Mouse (Mus musculus) midbrain, embryonic 14.5 days (tissue): ENCODE measurements around the gene Zdhhc9. TPM values are rescaled to one million over a fixed set of nuclear protein-coding genes. Genes with fewer than 3 reads are reported as not detected.

Source experiments
- ATAC-seq: fragments of 200-750 bp; cut with Nextera tagmentation; 2 replicates; pipeline ENCODE4 v1.8.0; 2017; ENCODE audit warnings: moderate number of reproducible peaks, moderate library complexity; ENCODE audit not compliant: low FRiP score, low TSS enrichment
- DNase-seq: peaks from one replicate; pipeline ENCODE4 v3.0.0-alpha.2; 2015
- H3K27ac ChIP-seq: fragments of 300-500 bp; sonication (generic); replicated peaks from 2 replicates; pipeline ENCODE4 v1.5.1; 2014; ENCODE audit warnings: mild to moderate bottlenecking, low read depth, low read length, moderate library complexity
- H3K27me3 ChIP-seq: fragments of 300-500 bp; sonication (generic); 2 replicates; pipeline ENCODE4 v1.6.1; 2014; ENCODE audit warnings: low read length, control low read depth, mixed read lengths; ENCODE audit not compliant: control insufficient read depth, insufficient read depth
- H3K36me3 ChIP-seq: fragments of 300-500 bp; sonication (generic); 2 replicates; pipeline ENCODE4 v1.6.1; 2014; ENCODE audit warnings: low read length, control low read depth; ENCODE audit not compliant: control insufficient read depth, insufficient read depth
- H3K4me1 ChIP-seq: fragments of 300-500 bp; sonication (generic); 2 replicates; pipeline ENCODE4 v1.6.1; 2014; ENCODE audit warnings: mild to moderate bottlenecking, antibody characterized with exemption, low read length, control low read depth; ENCODE audit not compliant: control insufficient read depth, insufficient read depth
- H3K4me2 ChIP-seq: fragments of 300-500 bp; sonication (generic); 2 replicates; pipeline ENCODE4 v1.6.1; 2014; ENCODE audit warnings: mild to moderate bottlenecking, low read length, moderate library complexity
- H3K4me3 ChIP-seq: fragments of 300-500 bp; sonication (generic); replicated peaks from 2 replicates; pipeline ENCODE4 v1.5.1; 2014; ENCODE audit warnings: low read depth, low read length
- H3K9ac ChIP-seq: fragments of 300-500 bp; sonication (generic); replicated peaks from 2 replicates; pipeline ENCODE4 v1.6.1; 2014; ENCODE audit warnings: mild to moderate bottlenecking, low read length, moderate library complexity
- H3K9me3 ChIP-seq: fragments of 300-500 bp; sonication (generic); 2 replicates; pipeline ENCODE4 v1.6.1; 2016; ENCODE audit warnings: low read length, control low read depth, mixed read lengths; ENCODE audit not compliant: control insufficient read depth
- WGBS: fragments of 180-500 bp; shearing (Covaris S2); extraction: QIAGEN DNeasy Blood & Tissue Kit; methylation state at CpG from one replicate; pipeline ENCODE4 v1.1.7; 2014; 5-methylcytosine and 5-hydroxymethylcytosine counted together
- polyA plus RNA-seq: library from polyadenylated mRNA; unstranded; fragments of >200 nt; fragmentation: Nextera tagmentation; extraction: Ambion mirVana; gene quantifications from 2 replicates; pipeline ENCODE4 v1.2.1, GENCODE M21; 2014

The Zdhhc9 gene
- polyA plus RNA-seq, 1 experiment from 2014 or later, result 7.8 TPM

- no peaks in the 10 kb centered on the region for H3K9me3 ChIP-seq
Measured at GRCm38 (mm10) chrX:48197856-48198255, 10.8 kb downstream of the Zdhhc9 start.

GRCm38 (mm10) chrX:48193235-48194152 is 15.2 kb downstream of the Zdhhc9 start:
- peaks cover 19% of the 10 kb centered on the region for H3K36me3 ChIP-seq
- no peak overlapping the region for H3K9ac ChIP-seq
- no peaks in the 10 kb centered on the region for H3K4me1 ChIP-seq
- no peak overlapping the region for H3K4me3 ChIP-seq
- no peaks in the 10 kb centered on the region for H3K9me3 ChIP-seq
- H3K4me2 ChIP-seq, result no peak overlapping the region
- no peaks in the 10 kb centered on the region for H3K27me3 ChIP-seq
- no peak overlapping the region for H3K27ac ChIP-seq
- peak; percentile 7 for DNase-seq
- ATAC-seq, result no peak
- 67% methylated on average over 14 of the region's 14 CpGs for WGBS

More at GRCm38 (mm10) chrX:48197856-48198255, 10.8 kb downstream of the Zdhhc9 start:
- no peak overlapping the region for H3K4me2 ChIP-seq
- ATAC-seq (no peak), DNase-seq (no peak)
- no peaks in the 10 kb centered on the region for H3K4me1 ChIP-seq
- 79% methylated on average over 3 of the region's 3 CpGs for WGBS
- no peak overlapping the region for H3K9ac ChIP-seq
- no peaks in the 10 kb centered on the region for H3K27me3 ChIP-seq
- H3K27ac ChIP-seq, result no peak overlapping the region
- peaks cover 4% of the 10 kb centered on the region; the same call in 1 of the 2 replicates for H3K36me3 ChIP-seq
- no peak overlapping the region for H3K4me3 ChIP-seq

- WGBS, result 91% methylated on average over 6 of the region's 6 CpGs
- Histone ChIP-seq H3K9me3 (no peaks in the 10 kb centered on the region), H3K27ac (no peak overlapping the region), H3K4me2 (no peak overlapping the region), H3K4me1 (no peaks in the 10 kb centered on the region), H3K9ac (no peak overlapping the region), H3K27me3 (no peaks in the 10 kb centered on the region), H3K4me3 (no peak overlapping the region), H3K36me3 (peaks cover 19% of the 10 kb centered on the region)
- no peak for DNase-seq
- ATAC-seq, result no peak
Measured at GRCm38 (mm10) chrX:48191261-48191660, 17.4 kb downstream of the Zdhhc9 start.

DNA sequence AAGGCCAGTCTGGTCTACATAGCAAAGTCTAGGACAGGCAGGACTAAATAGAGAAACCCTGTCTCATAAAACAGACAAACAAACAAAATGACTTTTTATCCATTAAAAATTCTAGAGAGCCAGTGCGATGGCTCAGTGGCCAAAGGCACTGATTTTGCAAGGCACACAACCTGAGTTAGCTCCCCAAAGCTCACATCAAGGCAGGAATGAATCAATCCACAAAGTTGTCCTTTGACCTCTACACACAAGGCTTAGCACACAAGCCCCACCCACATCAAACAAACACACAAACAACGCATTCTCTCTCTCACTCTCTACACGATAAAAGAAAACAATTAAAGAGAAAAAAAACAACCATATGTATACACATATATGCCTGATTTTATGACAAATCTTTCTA is 24.0 kb downstream of the Zdhhc9 start:
- whole genome bisulfite sequencing, result 78% methylated on average over 3 of the region's 3 CpGs
- H3K27me3 ChIP-seq, result no peaks in the 10 kb centered on the region

GRCm38 (mm10) chrX:48181844-48182243 is 26.8 kb downstream of the Zdhhc9 start:
- Histone ChIP-seq H3K27ac (no peak overlapping the region), H3K4me2 (no peak overlapping the region), H3K27me3 (no peaks in the 10 kb centered on the region), H3K9me3 (no peaks in the 10 kb centered on the region), H3K4me3 (no peak overlapping the region), H3K9ac (no peak overlapping the region), H3K36me3 (peaks cover 18% of the 10 kb centered on the region), H3K4me1 (no peaks in the 10 kb centered on the region)
- DNase-seq (no peak), ATAC-seq (no peak)
- 83% methylated on average over 6 of the region's 6 CpGs for WGBS

More for the DNA sequence above, 24.0 kb downstream of the Zdhhc9 start:
- Histone ChIP-seq H3K4me2 (no peak overlapping the region), H3K9ac (no peak overlapping the region), H3K27ac (no peak overlapping the region), H3K4me1 (no peaks in the 10 kb centered on the region), H3K36me3 (peaks cover 8% of the 10 kb centered on the region; the same call in 1 of the 2 replicates), H3K4me3 (no peak overlapping the region), H3K9me3 (no peaks in the 10 kb centered on the region)
- ATAC-seq (no peak), DNase-seq (no peak)

- no peak overlapping the region for H3K4me2 ChIP-seq
- H3K27me3 ChIP-seq, result no peaks in the 10 kb centered on the region
- WGBS, result 38% methylated on average over 1 of the region's 1 CpGs
- no peak overlapping the region for H3K4me3 ChIP-seq
- no peaks in the 10 kb centered on the region for H3K9me3 ChIP-seq
- DNase-seq, result peak; percentile 4
- H3K4me1 ChIP-seq, result no peaks in the 10 kb centered on the region
- H3K27ac ChIP-seq, result no peak overlapping the region
- no peak overlapping the region for H3K9ac ChIP-seq
- no peak for ATAC-seq
- peaks cover 7% of the 10 kb centered on the region; the same call in 1 of the 2 replicates for H3K36me3 ChIP-seq
Measured at GRCm38 (mm10) chrX:48170368-48170767, 38.3 kb downstream of the Zdhhc9 start.

DNA sequence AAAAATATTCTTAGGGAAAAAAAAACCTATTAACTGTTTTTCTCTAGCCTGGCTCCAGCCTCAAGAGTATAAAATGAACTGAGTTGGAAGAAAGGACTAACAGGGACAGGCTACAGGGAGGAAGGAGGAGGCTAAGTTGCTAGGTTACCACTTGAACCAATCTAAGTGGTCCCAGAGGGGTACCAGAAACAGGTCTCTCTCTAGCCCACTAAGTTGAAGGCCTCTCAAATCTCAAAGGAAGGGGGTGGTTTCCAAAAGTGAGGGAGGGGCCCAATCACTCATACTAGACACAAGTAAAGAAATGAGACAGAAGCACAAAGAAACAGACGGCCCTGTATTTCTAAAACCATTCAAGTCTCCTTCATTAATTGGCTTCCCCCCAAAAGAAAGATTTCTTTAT is 38.8 kb downstream of the Zdhhc9 start:
- Histone ChIP-seq H3K27me3 (no peaks in the 10 kb centered on the region), H3K27ac (no peak overlapping the region), H3K9ac (no peak overlapping the region), H3K4me3 (no peak overlapping the region), H3K36me3 (peaks cover 7% of the 10 kb centered on the region; the same call in 1 of the 2 replicates), H3K9me3 (no peaks in the 10 kb centered on the region), H3K4me1 (no peaks in the 10 kb centered on the region), H3K4me2 (no peak overlapping the region)
- no peak for ATAC-seq
- WGBS, result 27% methylated on average over 1 of the region's 1 CpGs
- peak; percentile 27 for DNase-seq

- ATAC-seq, result no peak
Measured at GRCm38 (mm10) chrX:48158229-48158919, 50.3 kb downstream of the Zdhhc9 start.

More at GRCm38 (mm10) chrX:48158229-48158919, 50.3 kb downstream of the Zdhhc9 start:
- Histone ChIP-seq H3K27me3 (no peaks in the 10 kb centered on the region), H3K9ac (no peak overlapping the region), H3K27ac (no peak overlapping the region), H3K4me1 (no peaks in the 10 kb centered on the region), H3K9me3 (no peaks in the 10 kb centered on the region; the same call in 1 of the 2 replicates), H3K4me2 (no peak overlapping the region), H3K4me3 (no peak overlapping the region), H3K36me3 (no peaks in the 10 kb centered on the region)
- 92% methylated on average over 11 of the region's 11 CpGs for WGBS
- no peak for DNase-seq
